Mouse (Mus musculus) testis, adult 2 months (tissue): Measurements from ENCODE around the gene Pycr1.

Source experiments
- CTCF ChIP-seq: fragments of 200-500 bp; IDR thresholded peaks from 2 replicates; pipeline ENCODE4 v1.5.1; 2012; ENCODE audit warnings: low read depth, mild to moderate bottlenecking, inconsistent platforms, low read length, moderate library complexity; ENCODE audit not compliant: control insufficient read depth, insufficient read depth, insufficient replicate concordance
- POLR2A ChIP-seq: fragments of 200-500 bp; IDR thresholded peaks from 2 replicates; pipeline ENCODE4 v1.6.1; 2012; ENCODE audit warnings: low read depth, mild to moderate bottlenecking, inconsistent platforms, low read length, moderate library complexity; ENCODE audit not compliant: control insufficient read depth

DNA sequence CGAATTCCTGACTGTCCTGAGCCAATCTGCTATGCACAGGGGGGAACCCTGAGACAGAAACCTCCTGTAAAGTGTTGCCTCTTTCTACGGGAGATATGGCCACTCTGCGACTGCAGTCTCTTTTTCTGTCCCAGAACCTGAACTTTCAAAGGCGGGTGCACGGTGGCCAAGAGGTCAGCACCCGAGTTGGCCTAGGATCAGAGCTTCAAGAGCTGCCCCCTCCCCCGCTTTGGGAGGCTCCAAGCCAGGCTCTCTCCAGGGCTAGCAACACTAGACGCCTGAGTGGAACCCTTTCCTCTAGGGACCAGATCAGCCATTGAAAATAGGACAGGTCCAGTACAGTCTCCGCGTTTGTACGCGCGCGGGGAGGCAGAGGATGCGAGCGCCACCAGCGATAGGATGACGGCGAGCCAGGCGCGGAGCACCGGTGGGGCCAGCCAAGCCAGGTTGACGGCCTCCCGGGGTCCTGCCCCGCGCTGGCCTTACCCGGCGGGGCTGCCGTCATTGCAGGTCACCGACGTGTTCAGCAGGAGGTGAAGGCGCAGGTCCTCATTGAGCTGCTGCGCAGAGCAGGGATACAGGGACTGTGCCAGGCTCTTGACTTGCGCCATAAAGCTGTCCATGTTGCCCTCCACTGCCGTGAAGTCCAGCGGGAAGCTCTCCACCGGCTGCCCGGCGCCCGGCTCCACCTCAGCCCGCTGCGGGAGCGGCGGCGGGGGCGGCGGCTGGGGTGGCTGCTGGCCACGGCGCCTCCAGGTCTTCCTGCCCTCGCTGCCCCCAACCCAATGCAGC lies 16.1 kb upstream of the Pycr1 start:
- TF ChIP-seq POLR2A (no peak), CTCF (no peak)
